Mouse (Mus musculus) left cerebral cortex, postnatal 14 days (tissue): Measurements from ENCODE around the gene Ebi3. TPM values are rescaled to one million over a fixed set of nuclear protein-coding genes. Genes with fewer than 3 reads are reported as not detected.
"Not testable (repeated sequence)": the region's sequence is repeated elsewhere in the genome, so short reads cannot be mapped to it uniquely, and the experiment has no call there.

ENCODE experiments used
- DNase-seq, 2 experiments: peaks; one replicate each; pipeline ENCODE4 v3.0.0; 2021 to 2022; ENCODE audit warnings: low spot score in 2 of 2, mixed read lengths in 1 of 2
- intact Hi-C: fragments of 180-260 bp; cut with DNase I; formaldehyde crosslinking; loops from one replicate; pipeline ENCODE4 v1.15.1; 2025
- long read RNA-seq, 2 experiments: library from polyadenylated mRNA; stranded (forward); transcript quantifications; one replicate each; pipeline ENCODE4 v2.0.0; 2021
- total RNA-seq, 2 experiments: library from RNA; stranded (reverse); gene quantifications; 2 replicates each; pipeline ENCODE4 v1.2.3; 2021

The Ebi3 gene
- total RNA-seq: 1 to 10 TPM; 2.0 to 3.3 TPM
- long read RNA-seq, experiment 1, partial matches to known transcripts: 1 of 2 reads
- long read RNA-seq, experiment 1, other reads (novel, unspliced or antisense): 0 of 2 reads
- long read RNA-seq, experiment 2, partial matches to known transcripts: 4 of 5 reads
- long read RNA-seq, experiment 2, other reads (novel, unspliced or antisense): 0 of 5 reads

- intact Hi-C loops: no loop called here
- DNase-seq: peak in 1 of 2 experiments; percentile 3
These were observed at the start of gene Ebi3 for GRCm38 (mm10) chr17:55952447-55953027. TSS of gene Ebi3 (plus strand) at chr17:55952640.

- no peak for DNase-seq
- intact Hi-C loops: no loop called here
These were observed 49.4 kb upstream of the Ebi3 start for GRCm38 (mm10) chr17:55903087-55903486.

- intact Hi-C loops: no loop called here
- DNase-seq: no peak
These were observed 48.8 kb upstream of the Ebi3 start for GRCm38 (mm10) chr17:55903687-55904086.

- intact Hi-C loops: no loop called here
- DNase-seq: no peak
These were observed 48.3 kb upstream of the Ebi3 start for GRCm38 (mm10) chr17:55904131-55904530.

GRCm38 (mm10) chr17:55906669-55907068, 45.8 kb upstream of the Ebi3 start:
- intact Hi-C loops: no loop called here
- DNase-seq: no peak

- intact Hi-C loops: no loop called here
These were observed 20.6 kb upstream of the Ebi3 start for GRCm38 (mm10) chr17:55931553-55932502.

GRCm38 (mm10) chr17:55932635-55933034, 19.8 kb upstream of the Ebi3 start:
- DNase-seq: no peak
- intact Hi-C loops: no loop called here

More at GRCm38 (mm10) chr17:55931553-55932502, 20.6 kb upstream of the Ebi3 start:
- peak; percentile 62 to 75 for DNase-seq

DNA sequence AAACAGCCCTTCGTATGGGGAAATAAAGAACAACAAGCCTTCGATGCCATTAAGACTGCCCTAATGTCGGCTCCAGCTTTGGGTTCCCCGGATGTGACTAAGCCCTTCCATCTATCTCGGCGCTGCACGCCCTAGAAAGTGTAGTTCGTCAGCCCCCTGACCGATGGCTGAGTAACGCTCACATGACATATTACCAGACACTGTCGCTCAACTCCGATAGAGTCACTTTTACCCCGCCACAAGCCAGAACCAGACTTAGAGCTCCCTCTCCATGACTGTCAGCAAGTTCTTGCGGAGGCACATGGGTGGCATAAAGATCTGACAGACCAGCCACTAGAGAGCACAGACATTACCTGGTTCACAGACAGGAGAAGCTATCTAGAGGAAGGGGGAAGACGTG, 19.2 kb upstream of the Ebi3 start:
- intact Hi-C loops: no loop called here
- DNase-seq: no peak

DNA sequence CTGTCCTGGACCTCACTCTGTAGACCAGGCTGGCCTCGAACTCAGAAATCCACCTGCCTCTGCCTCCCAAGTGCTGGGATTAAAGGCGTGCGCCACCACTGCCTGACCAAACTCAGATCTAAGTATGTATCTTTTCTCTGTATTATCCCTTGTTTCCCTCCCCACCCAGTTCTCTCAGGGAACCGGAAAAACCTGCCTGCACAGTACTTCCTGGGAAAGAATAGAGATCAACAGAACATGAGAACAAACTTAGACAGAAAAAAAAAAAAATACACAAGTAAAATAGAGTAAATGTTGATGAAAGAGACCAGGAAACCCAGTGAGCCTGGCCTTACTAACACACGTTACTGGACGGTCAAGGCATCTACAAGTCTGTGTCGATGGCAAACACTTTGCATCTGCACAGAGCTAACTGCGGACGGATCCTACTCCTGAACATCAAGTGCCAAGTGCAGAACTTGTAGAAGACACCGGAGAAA, 8.0 kb upstream of the Ebi3 start:
- DNase-seq, intact Hi-C loops: not testable (repeated sequence)

GRCm38 (mm10) chr17:55944866-55945682, 7.4 kb upstream of the Ebi3 start:
- intact Hi-C loops: loop anchor here (5.0 kb wide), 1 partner anchor 53 kb away; the partner anchor contains the start of gene Zfp959
- DNase-seq: peak; percentile 94 to 96

GRCm38 (mm10) chr17:55945696-55946095, 6.7 kb upstream of the Ebi3 start:
- DNase-seq: no peak
- intact Hi-C loops: loop anchor here (5.0 kb wide), 1 partner anchor 53 kb away; the partner anchor contains the start of gene Zfp959

GRCm38 (mm10) chr17:55948647-55949046, 3.8 kb upstream of the Ebi3 start:
- DNase-seq: no peak
- intact Hi-C loops: loop anchor here (5.0 kb wide), 1 partner anchor 56 kb away; the partner anchor contains the start of gene Zfp959

- no peak for DNase-seq
These were observed 3.0 kb upstream of the Ebi3 start, which contains the start of gene Zfp119b for GRCm38 (mm10) chr17:55949400-55949799. TSS of gene Zfp119b (minus strand) at chr17:55949500.

DNA sequence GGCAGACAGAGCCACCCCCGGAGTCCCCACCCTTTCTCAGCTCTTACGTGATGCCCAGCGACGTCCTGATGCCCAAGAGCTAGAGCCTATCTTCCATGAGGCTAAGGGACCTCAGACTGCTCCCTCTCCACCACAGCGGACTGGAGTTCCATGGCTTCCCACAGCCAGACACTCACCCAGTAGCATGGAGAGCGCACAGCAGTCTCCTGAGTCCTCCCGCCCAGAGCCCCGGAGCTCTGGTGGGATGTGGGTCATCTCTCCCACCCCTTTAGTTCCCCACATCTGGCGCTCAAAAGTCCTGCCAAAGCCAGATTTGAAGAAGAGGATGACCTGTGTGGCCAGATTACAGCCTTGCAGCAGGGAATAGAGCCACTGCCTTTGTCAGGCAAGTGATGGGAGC, 1.8 kb upstream of the Ebi3 start:
- no peak for DNase-seq
- intact Hi-C loops: no loop called here

More at GRCm38 (mm10) chr17:55949400-55949799, 3.0 kb upstream of the Ebi3 start, which contains the start of gene Zfp119b:
- intact Hi-C loops: loop anchor here (5.0 kb wide), 1 partner anchor 57 kb away; the partner anchor contains the start of gene Zfp959

- DNase-seq: no peak
- intact Hi-C loops: no loop called here
These were observed 399 bp upstream of the Ebi3 start for GRCm38 (mm10) chr17:55952041-55952440.

DNA sequence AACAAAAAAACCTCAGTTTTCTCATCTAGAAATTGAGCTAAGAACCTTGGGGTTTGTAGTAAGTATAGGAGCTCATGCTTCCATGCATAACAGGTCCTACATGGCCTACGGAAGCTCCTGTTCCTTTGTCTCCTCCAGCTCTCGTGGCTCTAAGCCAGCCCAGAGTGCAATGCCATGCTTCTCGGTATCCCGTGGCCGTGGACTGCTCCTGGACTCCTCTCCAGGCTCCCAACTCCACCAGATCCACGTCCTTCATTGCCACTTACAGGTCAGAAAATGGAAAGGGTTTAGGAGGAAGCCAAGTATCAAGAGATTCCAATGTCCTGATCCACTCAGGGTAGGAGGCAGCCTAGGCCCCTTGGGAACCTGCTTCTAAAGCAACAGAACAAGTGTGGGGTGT, 1.3 kb downstream of the Ebi3 start:
- no peak for DNase-seq
- intact Hi-C loops: no loop called here

DNA sequence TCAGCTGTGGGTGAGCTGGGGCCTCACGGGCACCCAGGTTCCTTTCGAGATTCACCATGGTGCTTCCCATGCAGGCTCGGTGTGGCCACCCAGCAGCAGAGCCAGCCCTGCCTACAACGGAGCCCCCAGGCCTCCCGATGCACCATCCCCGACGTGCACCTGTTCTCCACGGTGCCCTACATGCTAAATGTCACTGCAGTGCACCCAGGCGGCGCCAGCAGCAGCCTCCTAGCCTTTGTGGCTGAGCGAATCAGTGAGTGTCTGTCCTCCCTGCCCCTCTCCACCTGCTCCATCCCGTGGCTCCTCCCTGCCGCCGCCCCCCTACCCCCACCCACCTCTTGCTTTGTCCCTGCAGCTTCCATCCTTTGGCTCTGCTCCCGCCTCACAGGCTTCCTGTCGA, 1.8 kb downstream of the Ebi3 start:
- DNase-seq: no peak
- intact Hi-C loops: no loop called here

GRCm38 (mm10) chr17:55956129-55956528, 3.7 kb downstream of the Ebi3 start:
- intact Hi-C loops: loop anchor here (5.0 kb wide), 1 partner anchor 254 kb away; no protein-coding TSS in a partner anchor
- peak; percentile 67 to 82 for DNase-seq

GRCm38 (mm10) chr17:55956591-55956990, 4.2 kb downstream of the Ebi3 start:
- DNase-seq: no peak
- intact Hi-C loops: loop anchor here (5.0 kb wide), 1 partner anchor 254 kb away; no protein-coding TSS in a partner anchor
